Mouse (Mus musculus) kidney, embryonic 15.5 days (tissue): Measurements from ENCODE around the gene Specc1. TPM values are rescaled to one million over a fixed set of nuclear protein-coding genes. Genes with fewer than 3 reads are reported as not detected.

Source experiments
- ATAC-seq: fragments of 200-750 bp; cut with Nextera tagmentation; replicated peaks from 2 replicates; pipeline ENCODE4 v1.8.0; 2017; ENCODE audit warnings: moderate TSS enrichment; ENCODE audit not compliant: low FRiP score
- H3K27ac ChIP-seq: fragments of 300-500 bp; sonication (generic); 2 replicates; pipeline ENCODE4 v1.5.1; 2015; ENCODE audit warnings: mild to moderate bottlenecking, inconsistent platforms
- H3K27me3 ChIP-seq: fragments of 300-500 bp; sonication (generic); 2 replicates; pipeline ENCODE4 v1.6.1; 2015; ENCODE audit warnings: inconsistent platforms
- H3K36me3 ChIP-seq: fragments of 300-500 bp; sonication (generic); 2 replicates; pipeline ENCODE4 v1.6.1; 2015; ENCODE audit warnings: inconsistent platforms
- H3K4me1 ChIP-seq: fragments of 300-500 bp; sonication (generic); 2 replicates; pipeline ENCODE4 v1.6.1; 2015; ENCODE audit warnings: inconsistent platforms
- H3K4me2 ChIP-seq: fragments of 300-500 bp; sonication (generic); 2 replicates; pipeline ENCODE4 v1.6.1; 2015; ENCODE audit warnings: moderate library complexity, mild to moderate bottlenecking, inconsistent platforms
- H3K4me3 ChIP-seq: fragments of 300-500 bp; sonication (generic); replicated peaks from 2 replicates; pipeline ENCODE4 v1.5.1; 2015; ENCODE audit warnings: mild to moderate bottlenecking, inconsistent platforms
- H3K9ac ChIP-seq: fragments of 300-500 bp; sonication (generic); 2 replicates; pipeline ENCODE4 v1.6.1; 2015; ENCODE audit warnings: mild to moderate bottlenecking, inconsistent platforms
- H3K9me3 ChIP-seq: fragments of 300-500 bp; sonication (generic); replicated peaks from 2 replicates; pipeline ENCODE4 v1.6.1; 2016; ENCODE audit warnings: inconsistent platforms
- WGBS: fragments of 180-500 bp; shearing (Covaris S2); methylation state at CpG from one replicate; pipeline ENCODE4 v1.1.7; 2015; ENCODE audit warnings: mixed read lengths; 5-methylcytosine and 5-hydroxymethylcytosine counted together
- polyA plus RNA-seq: library from polyadenylated mRNA; unstranded; fragments of >200 nt; fragmentation: Nextera tagmentation; extraction: Ambion mirVana; gene quantifications from 2 replicates; pipeline ENCODE4 v1.2.1, GENCODE M21; 2015

Gene Specc1
- polyA plus RNA-seq, 1 experiment from 2014 or later: 9.9 TPM

GRCm38 (mm10) chr11:62086648-62087047, 130.1 kb downstream of the Specc1 start:
- Histone ChIP-seq H3K4me1 (0 out of 2 replicates have a peak, but pooled peaks cover 4% of the 10 kb centered on the region), H3K9ac (no peak overlapping the region), H3K4me3 (no peak overlapping the region), H3K36me3 (no peaks in the 10 kb centered on the region), H3K27me3 (no peaks in the 10 kb centered on the region), H3K27ac (no peak overlapping the region), H3K4me2 (no peak overlapping the region), H3K9me3 (no peaks in the 10 kb centered on the region)
- 83% methylated on average over 2 of the region's 2 CpGs for WGBS
- no peak for ATAC-seq

- no peaks in the 10 kb centered on the region for H3K27me3 ChIP-seq
- no peak overlapping the region for H3K9ac ChIP-seq
- no peak overlapping the region for H3K4me3 ChIP-seq
- WGBS: 80% methylated on average over 1 of the region's 1 CpGs
- no peak overlapping the region for H3K27ac ChIP-seq
- no peak for ATAC-seq
- H3K4me2 ChIP-seq: no peak overlapping the region
- no peaks in the 10 kb centered on the region for H3K9me3 ChIP-seq
- H3K36me3 ChIP-seq: no peaks in the 10 kb centered on the region
- H3K4me1 ChIP-seq: 0 out of 2 replicates have a peak, but pooled peaks cover 4% of the 10 kb centered on the region
These were observed 130.5 kb downstream of the Specc1 start for GRCm38 (mm10) chr11:62087051-62087450.

- ATAC-seq: no peak
- Histone ChIP-seq H3K36me3 (no peaks in the 10 kb centered on the region), H3K4me3 (no peak overlapping the region), H3K27ac (no peak overlapping the region), H3K9ac (no peak overlapping the region), H3K4me2 (no peak overlapping the region), H3K9me3 (no peaks in the 10 kb centered on the region), H3K27me3 (no peaks in the 10 kb centered on the region), H3K4me1 (0 out of 2 replicates have a peak, but pooled peaks cover 4% of the 10 kb centered on the region)
- WGBS: 92% methylated on average over 3 of the region's 3 CpGs
These were observed 132.1 kb downstream of the Specc1 start for GRCm38 (mm10) chr11:62088651-62089050.

GRCm38 (mm10) chr11:62090321-62090720, 133.8 kb downstream of the Specc1 start:
- H3K27ac ChIP-seq: no peak overlapping the region
- H3K4me3 ChIP-seq: no peak overlapping the region
- H3K9ac ChIP-seq: no peak overlapping the region
- no peaks in the 10 kb centered on the region for H3K9me3 ChIP-seq
- no peaks in the 10 kb centered on the region for H3K27me3 ChIP-seq
- 58% methylated on average over 6 of the region's 6 CpGs for WGBS
- H3K4me1 ChIP-seq: 0 out of 2 replicates have a peak, but pooled peaks cover 4% of the 10 kb centered on the region
- H3K4me2 ChIP-seq: no peak overlapping the region
- ATAC-seq: no peak
- H3K36me3 ChIP-seq: no peaks in the 10 kb centered on the region

GRCm38 (mm10) chr11:62103380-62103911, 146.9 kb downstream of the Specc1 start:
- Histone ChIP-seq H3K27me3 (no peaks in the 10 kb centered on the region), H3K9me3 (no peaks in the 10 kb centered on the region), H3K4me1 (0 out of 2 replicates have a peak, but pooled peaks cover 3% of the 10 kb centered on the region), H3K4me3 (no peak overlapping the region), H3K9ac (no peak overlapping the region), H3K27ac (peak overlapping the region; percentile 24; the same call in 1 of the 2 replicates), H3K36me3 (no peaks in the 10 kb centered on the region), H3K4me2 (no peak overlapping the region)
- WGBS: 51% methylated on average over 3 of the region's 3 CpGs
- ATAC-seq: no peak

GRCm38 (mm10) chr11:62106401-62106871, 149.9 kb downstream of the Specc1 start:
- H3K27ac ChIP-seq: no peak overlapping the region
- no peaks in the 10 kb centered on the region for H3K27me3 ChIP-seq
- H3K4me1 ChIP-seq: 0 out of 2 replicates have a peak, but pooled peaks cover 3% of the 10 kb centered on the region
- no peaks in the 10 kb centered on the region for H3K36me3 ChIP-seq
- H3K4me2 ChIP-seq: no peak overlapping the region
- no peak overlapping the region for H3K9ac ChIP-seq
- no peak overlapping the region for H3K4me3 ChIP-seq
- no peaks in the 10 kb centered on the region for H3K9me3 ChIP-seq
- no peak for ATAC-seq
- 74% methylated on average over 1 of the region's 1 CpGs for WGBS

GRCm38 (mm10) chr11:62107272-62107836, 150.8 kb downstream of the Specc1 start:
- H3K4me2 ChIP-seq: no peak overlapping the region
- H3K9me3 ChIP-seq: no peaks in the 10 kb centered on the region
- H3K27me3 ChIP-seq: no peaks in the 10 kb centered on the region
- 79% methylated on average over 2 of the region's 2 CpGs for WGBS
- H3K4me3 ChIP-seq: no peak overlapping the region
- no peak overlapping the region for H3K27ac ChIP-seq
- 0 out of 2 replicates have a peak, but pooled peaks cover 3% of the 10 kb centered on the region for H3K4me1 ChIP-seq
- no peak overlapping the region for H3K9ac ChIP-seq
- ATAC-seq: no peak
- H3K36me3 ChIP-seq: no peaks in the 10 kb centered on the region

- ATAC-seq: no peak
- H3K4me2 ChIP-seq: no peak overlapping the region
- no peaks in the 10 kb centered on the region for H3K27me3 ChIP-seq
- no peak overlapping the region for H3K9ac ChIP-seq
- H3K4me1 ChIP-seq: peaks cover 5% of the 10 kb centered on the region
- H3K36me3 ChIP-seq: peaks cover 4% of the 10 kb centered on the region; the same call in 1 of the 2 replicates
- H3K4me3 ChIP-seq: no peak overlapping the region
- no peaks in the 10 kb centered on the region for H3K9me3 ChIP-seq
- WGBS: 91% methylated on average over 9 of the region's 9 CpGs
- H3K27ac ChIP-seq: no peak overlapping the region
These were observed 162.0 kb downstream of the Specc1 start for GRCm38 (mm10) chr11:62118561-62118960.

- H3K4me2 ChIP-seq: no peak overlapping the region
- H3K9me3 ChIP-seq: no peaks in the 10 kb centered on the region
- H3K4me1 ChIP-seq: peaks cover 5% of the 10 kb centered on the region
- no peak for ATAC-seq
- H3K4me3 ChIP-seq: no peak overlapping the region
- peaks cover 4% of the 10 kb centered on the region; the same call in 1 of the 2 replicates for H3K36me3 ChIP-seq
- WGBS: 36% methylated on average over 3 of the region's 3 CpGs
- peak overlapping the region; percentile 58 for H3K27ac ChIP-seq
- H3K27me3 ChIP-seq: no peaks in the 10 kb centered on the region
- no peak overlapping the region for H3K9ac ChIP-seq
These were observed 163.3 kb downstream of the Specc1 start for GRCm38 (mm10) chr11:62119871-62120270.

GRCm38 (mm10) chr11:62121365-62121764, 164.8 kb downstream of the Specc1 start:
- Histone ChIP-seq H3K27ac (no peak overlapping the region), H3K9me3 (no peaks in the 10 kb centered on the region), H3K9ac (no peak overlapping the region), H3K36me3 (peaks cover 4% of the 10 kb centered on the region; the same call in 1 of the 2 replicates), H3K4me2 (no peak overlapping the region), H3K4me1 (peaks cover 5% of the 10 kb centered on the region), H3K4me3 (no peak overlapping the region), H3K27me3 (no peaks in the 10 kb centered on the region)
- WGBS: 74% methylated on average over 5 of the region's 5 CpGs
- ATAC-seq: no peak

GRCm38 (mm10) chr11:62127692-62128091, 171.1 kb downstream of the Specc1 start:
- Histone ChIP-seq H3K36me3 (peaks cover 9% of the 10 kb centered on the region; the same call in 1 of the 2 replicates), H3K4me3 (no peak overlapping the region), H3K9me3 (no peaks in the 10 kb centered on the region), H3K9ac (no peak overlapping the region), H3K27ac (no peak overlapping the region), H3K27me3 (no peaks in the 10 kb centered on the region), H3K4me2 (no peak overlapping the region), H3K4me1 (no peaks in the 10 kb centered on the region)
- WGBS: 38% methylated on average over 3 of the region's 3 CpGs
- no peak for ATAC-seq

- Histone ChIP-seq H3K27ac (no peak overlapping the region), H3K4me3 (no peak overlapping the region), H3K4me2 (no peak overlapping the region), H3K9ac (no peak overlapping the region), H3K27me3 (no peaks in the 10 kb centered on the region), H3K4me1 (no peaks in the 10 kb centered on the region), H3K9me3 (no peaks in the 10 kb centered on the region), H3K36me3 (peaks cover 9% of the 10 kb centered on the region; the same call in 1 of the 2 replicates)
- 84% methylated on average over 8 of the region's 8 CpGs for WGBS
- ATAC-seq: no peak
These were observed 171.6 kb downstream of the Specc1 start for GRCm38 (mm10) chr11:62128197-62128596.
